Mouse (Mus musculus) T-cell, adult 66 days (primary cell): Measurements from ENCODE around the gene Ndufv1. TPM values are rescaled to one million over a fixed set of nuclear protein-coding genes. Genes with fewer than 3 reads are reported as not detected.

Experiments used
- total RNA-seq, 2 experiments: library from RNA; stranded (reverse); gene quantifications; 3 replicates in 1 of 2; 4 replicates in 1 of 2; pipeline ENCODE4 v1.2.4; 2023

Gene Ndufv1
- 10 to 100 TPM; 92.7 to 97.9 TPM for total RNA-seq

DNA sequence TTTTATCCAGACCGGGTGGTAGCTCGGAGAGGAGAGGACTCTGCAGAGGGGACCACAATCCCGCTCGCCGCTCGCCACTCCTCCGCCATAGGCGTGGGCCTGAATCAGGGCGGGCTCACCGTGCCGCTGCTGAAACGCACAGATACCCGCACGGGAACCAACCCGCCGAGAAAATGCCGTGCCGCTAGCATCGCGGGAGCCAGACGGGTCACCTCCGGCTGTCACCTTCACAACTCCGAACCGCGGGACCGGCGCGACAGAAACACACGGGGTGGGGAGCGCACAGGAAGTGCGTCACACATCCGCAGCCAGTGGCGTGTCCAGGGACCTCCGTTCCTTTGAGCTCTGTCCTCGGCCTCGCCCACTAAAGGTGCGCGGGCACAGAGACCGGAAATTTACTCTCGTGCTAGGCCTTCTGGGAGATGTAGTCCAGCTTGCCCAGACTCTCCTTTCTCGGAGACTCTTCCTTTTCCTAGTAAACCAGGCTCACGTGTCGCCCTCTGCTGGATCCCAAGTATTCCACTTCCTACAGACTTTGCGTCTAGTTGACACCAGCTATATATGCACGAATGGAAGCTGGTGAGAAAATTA, at the start of gene Ndufv1:
Gene Ndufv1 (minus strand): TSS at position 375 of the 591 bp plus-strand sequence.

DNA sequence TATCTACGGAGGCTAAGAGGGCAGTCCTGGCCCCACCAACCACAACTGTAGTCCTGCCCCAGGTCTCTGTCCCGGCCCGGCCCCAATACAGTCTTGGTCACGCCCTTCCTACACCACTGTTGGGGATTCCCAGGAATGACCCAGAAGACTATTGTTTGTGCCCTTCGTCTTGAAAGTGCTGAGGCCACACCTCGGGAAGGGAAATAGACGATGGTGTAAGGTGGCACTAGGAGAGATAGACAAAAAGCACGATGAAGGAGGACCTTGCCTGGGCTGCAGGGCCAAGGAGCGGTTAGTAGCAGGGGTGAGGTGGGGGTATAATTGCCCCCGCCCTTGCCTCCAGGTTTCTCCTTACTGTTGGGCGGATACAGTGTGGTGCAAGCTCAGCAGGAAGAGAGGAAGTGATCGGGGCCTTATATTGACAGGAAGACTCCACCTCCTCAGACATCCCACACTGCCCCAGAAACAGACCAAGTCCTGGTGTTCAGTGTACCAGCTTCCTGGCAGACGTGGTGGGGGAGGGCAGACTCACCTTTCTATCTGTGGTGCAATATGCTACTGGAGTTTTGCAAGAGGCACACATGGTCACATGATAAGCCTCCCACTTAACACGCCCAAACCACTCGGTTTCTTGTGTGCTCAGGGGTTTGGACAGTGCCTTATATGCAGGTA, 46.6 kb upstream of the Ndufv1 start, which contains the start of gene Gstp3:
Gene Gstp3 (minus strand): TSS at position 501 of the 672 bp plus-strand sequence.

DNA sequence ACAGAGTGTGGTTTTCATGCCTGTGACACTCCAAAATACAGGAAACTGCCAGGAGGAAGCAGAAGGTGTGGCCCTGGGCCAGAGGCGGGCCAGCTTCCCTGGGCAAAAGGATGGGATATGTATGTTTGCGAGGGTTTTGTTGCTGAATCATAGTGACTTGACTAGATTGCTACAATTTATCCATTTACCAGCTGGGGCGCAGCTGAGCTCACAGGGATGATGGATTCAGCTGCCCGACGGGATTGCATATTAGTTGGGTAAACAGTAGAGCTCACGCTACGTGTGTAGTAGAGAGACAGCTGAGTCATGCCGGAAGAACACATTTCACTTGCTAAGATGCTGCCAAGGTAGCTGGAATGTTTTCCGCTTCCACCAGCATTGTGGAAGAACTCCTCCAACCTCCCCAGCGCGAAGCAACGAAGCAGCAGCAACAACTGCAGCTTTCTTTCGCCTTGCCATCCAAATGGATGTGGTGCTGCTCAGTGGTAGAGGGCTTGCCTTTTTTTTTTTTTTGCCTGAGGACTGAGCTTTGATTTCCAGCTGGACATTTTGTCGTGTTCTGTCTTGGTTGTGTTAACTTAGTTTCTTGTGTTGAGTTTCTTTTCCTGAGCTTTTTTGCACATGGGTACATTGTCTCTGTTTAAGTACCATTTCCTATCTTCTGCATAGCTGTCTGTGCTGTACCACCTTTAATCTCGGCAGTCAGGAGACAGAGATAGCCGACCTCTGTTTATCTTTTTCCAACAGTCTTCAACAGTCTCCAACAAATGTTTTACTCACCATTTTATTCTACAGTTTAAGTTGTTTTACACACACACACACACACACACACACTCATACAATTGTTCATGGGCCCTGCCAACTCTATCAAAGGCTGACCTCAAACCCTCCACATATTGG, 33.6 kb upstream of the Ndufv1 start, which contains the start of gene Gstp2:
Gene Gstp2 (minus strand): TSS at position 58 of the 900 bp plus-strand sequence.

DNA sequence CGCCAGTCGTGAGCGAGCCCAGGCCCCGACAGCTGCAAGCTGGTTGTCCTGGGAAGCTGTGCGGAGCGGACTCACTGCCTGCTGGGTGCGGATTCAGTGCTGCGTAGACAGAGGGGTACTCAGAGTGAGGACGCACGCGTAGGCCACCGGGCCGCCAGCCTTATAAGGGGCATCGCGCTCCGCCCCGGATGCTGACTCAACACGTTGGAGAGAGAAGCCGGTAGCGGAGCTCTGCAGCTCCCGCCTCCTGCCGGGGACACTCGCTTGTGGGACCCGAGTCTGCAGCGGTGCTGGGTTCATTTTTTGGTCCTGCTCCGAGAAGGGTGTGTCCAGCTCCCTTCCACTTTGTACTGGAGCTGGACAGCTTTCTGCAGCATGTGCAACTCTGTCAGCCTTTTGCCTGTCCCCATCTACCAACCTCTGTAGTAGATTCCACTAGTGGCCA, 25.2 kb upstream of the Ndufv1 start, which contains the start of gene Gstp1:
Gene Gstp1 (minus strand): TSS at position 198 of the 445 bp plus-strand sequence.

DNA sequence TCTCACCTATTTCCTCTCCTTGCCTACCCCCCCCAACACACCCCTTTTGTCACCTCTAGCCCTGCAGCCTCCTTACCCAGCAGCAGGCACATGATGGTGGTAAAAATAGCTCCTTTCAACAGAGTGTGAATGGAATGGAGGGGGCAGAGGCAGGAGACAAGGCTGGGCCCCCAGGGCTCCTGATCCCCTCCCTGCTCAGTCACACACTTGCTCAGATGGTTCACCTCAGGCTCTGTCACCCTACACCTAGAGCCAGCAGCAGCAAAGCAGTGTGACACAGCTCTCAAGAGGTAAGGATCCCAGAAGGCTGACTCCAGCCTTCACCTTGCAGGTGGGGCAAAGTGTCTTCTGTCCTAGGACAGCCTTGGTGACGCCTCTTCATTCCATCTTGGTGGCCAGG, 9.5 kb downstream of the Ndufv1 start, which contains the start of gene Doc2g:
Gene Doc2g (plus strand): TSS at position 202 of the 400 bp plus-strand sequence.

DNA sequence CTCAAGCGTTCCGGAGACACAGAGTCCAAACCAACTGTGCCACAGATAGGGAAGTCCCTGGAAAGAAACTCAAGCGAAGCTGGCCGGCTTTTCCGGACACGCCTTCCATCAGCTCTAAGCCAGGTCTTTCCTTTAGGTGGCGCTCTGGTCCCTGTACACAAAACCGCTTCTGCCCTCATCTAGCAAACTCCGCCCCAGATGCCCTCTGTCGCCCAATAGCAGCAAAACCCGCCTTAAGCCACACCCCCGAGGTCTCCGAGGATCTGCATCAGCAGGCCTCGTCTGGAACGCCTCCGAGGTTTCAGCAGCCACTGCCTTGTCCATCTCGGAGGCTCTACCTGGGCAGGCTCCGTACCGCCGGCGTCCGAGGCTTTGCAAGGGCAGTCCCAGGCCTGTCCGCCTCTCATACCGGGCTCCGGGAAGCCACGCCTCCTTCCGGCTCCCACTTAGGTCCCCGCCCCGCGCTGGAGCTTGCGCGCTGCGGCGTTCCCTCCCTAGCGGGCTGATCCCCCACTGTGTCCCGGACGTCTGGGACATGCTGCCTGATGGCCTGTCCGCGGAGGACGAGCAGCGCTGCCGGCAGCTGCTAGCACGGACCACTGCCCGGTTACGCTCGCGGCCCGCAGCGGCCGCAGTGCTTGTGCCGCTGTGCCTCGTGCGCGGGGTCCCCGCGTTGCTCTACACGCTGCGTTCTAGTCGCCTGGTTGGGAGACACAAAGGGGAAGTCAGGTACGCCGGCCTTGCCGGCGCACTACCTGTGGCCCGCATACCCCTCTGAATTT, 12.3 kb downstream of the Ndufv1 start, which contains the start of the genes Nudt8 and Gm49405:
Gene Nudt8 (plus strand): TSS at position 462 of the 782 bp plus-strand sequence.
Gene Gm49405 (plus strand): TSS at position 508 of the 782 bp plus-strand sequence.

DNA sequence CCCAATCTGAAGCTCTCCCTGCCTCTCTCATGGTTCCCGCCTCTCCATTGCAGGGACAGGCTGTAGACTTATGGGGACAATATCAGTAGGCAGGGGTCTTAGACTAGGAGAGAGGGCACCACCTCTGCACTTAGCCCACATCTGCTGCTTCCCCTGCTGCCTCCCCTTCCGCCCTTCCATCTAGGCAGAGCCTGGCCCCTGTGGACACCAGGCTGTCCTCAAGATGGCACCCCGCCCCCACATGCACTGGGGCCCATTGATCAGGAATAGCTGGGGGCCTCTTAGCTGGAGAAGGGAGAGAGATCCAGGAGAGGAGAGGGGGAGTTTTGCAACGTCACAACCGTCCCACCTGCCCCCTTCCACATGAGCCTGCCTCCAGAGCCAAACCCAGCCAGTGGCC, 20.2 kb downstream of the Ndufv1 start, which contains the start of gene Tbx10:
Gene Tbx10 (plus strand): TSS at position 337 of the 400 bp plus-strand sequence.

DNA sequence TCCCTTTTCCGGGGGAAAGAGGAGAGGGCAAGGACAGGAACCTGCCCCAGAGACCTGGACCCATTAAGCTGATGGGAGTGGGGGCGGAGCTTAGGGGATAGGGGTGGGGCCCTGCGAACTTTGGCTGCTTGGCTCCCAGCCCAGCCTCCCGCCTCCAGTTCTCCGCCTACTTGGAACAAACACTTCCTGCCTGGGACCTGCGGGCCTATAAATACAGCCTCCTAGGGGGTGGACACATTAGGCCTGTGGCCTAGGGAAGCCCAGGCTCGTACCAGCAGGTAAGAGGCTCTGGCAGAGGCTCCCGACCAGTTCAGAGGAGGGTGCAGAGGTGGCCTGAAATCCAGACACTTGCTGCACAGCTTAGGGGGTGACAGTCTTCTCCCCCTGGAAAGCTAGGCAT, 26.3 kb downstream of the Ndufv1 start, which contains the start of gene Acy3:
Gene Acy3 (plus strand): TSS at position 237 of the 400 bp plus-strand sequence.

DNA sequence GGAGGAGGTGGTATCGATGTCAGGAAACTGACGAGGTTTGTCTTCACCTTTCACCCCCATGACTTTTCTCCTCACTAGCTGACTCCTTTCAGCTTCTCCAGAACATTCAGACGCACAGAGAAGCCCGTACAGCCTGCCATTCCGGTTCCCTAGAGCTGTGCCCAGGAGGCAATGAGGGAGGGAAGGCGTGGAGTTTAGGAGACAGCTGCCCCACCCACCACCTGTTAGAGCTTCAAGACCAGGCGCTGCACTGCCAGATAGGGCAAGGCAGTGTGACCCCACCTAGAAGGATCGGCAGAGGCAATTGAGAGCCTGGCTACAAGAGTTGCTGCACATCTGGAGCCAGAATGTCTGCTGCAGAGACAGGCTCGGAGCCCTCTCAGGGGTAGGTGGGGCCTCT, 40.4 kb downstream of the Ndufv1 start, which contains the start of gene Aldh3b2:
Gene Aldh3b2 (plus strand): TSS at position 100 of the 400 bp plus-strand sequence.

DNA sequence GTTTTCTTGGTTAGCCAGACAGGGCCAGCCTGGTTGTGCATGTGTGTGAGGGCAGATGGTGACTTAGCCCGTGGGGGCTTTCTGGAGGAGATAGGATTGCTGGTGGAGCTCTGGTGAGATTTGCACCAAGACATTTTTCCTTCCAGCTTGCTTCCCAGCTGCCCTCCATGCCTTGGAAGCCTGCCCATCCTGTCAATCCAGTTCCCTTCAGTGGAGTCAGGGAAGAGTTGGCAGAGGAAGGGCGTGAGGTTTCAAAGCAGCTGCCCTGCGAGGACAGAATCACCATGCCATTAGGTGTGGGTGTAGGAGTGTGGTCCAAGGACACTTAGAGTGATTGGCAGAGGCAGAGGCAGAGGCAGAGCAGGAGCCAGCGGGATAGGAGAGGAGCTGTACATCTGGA, 54.1 kb downstream of the Ndufv1 start, which contains the start of gene Aldh3b3:
Gene Aldh3b3 (plus strand): TSS at position 176 of the 400 bp plus-strand sequence.

Other genes starting within 250 kb of the Ndufv1 start
- 100 to 1,000 TPM; 143 to 147 TPM for gene Kmt5b, start 245.4 kb downstream of the Ndufv1 start, total RNA-seq
- 10 to 100 TPM; 45.6 to 87.1 TPM for gene Chka, start 161.0 kb downstream of the Ndufv1 start, total RNA-seq
- gene Tcirg1, start 105.7 kb downstream of the Ndufv1 start, total RNA-seq: 10 to 100 TPM; 69.9 to 85.2 TPM
- 10 to 100 TPM; 55.5 to 58.7 TPM for gene Ndufs8, start 100.0 kb downstream of the Ndufv1 start, total RNA-seq
- gene Aldh3b1, start 83.0 kb downstream of the Ndufv1 start, total RNA-seq: under 1 TPM; 0.59 to 0.76 TPM
- gene Unc93b1, start 77.6 kb downstream of the Ndufv1 start, total RNA-seq: 10 to 100 TPM; 15.1 to 18.0 TPM
- gene Aldh3b3, start 54.2 kb downstream of the Ndufv1 start, total RNA-seq: not detected
- gene Aldh3b2, start 40.5 kb downstream of the Ndufv1 start, total RNA-seq: not detected
- gene Acy3, start 26.2 kb downstream of the Ndufv1 start, total RNA-seq: not detected
- gene Tbx10, start 20.1 kb downstream of the Ndufv1 start, total RNA-seq: not detected
- gene Nudt8, start 12.2 kb downstream of the Ndufv1 start, total RNA-seq: 1 to 10 TPM; 5.1 to 8.8 TPM
- gene Gm49405, start 12.2 kb downstream of the Ndufv1 start, total RNA-seq: 1 to 10 TPM; 1.2 to 1.4 TPM
- gene Doc2g, start 9.5 kb downstream of the Ndufv1 start, total RNA-seq: 1 to 10 TPM; 3.3 to 3.8 TPM
- 100 to 1,000 TPM; 219 to 238 TPM for gene Gstp1, start 25.2 kb upstream of the Ndufv1 start, total RNA-seq
- gene Gstp2, start 33.2 kb upstream of the Ndufv1 start, total RNA-seq: 10 to 100 TPM; 26.7 to 30.7 TPM
- 10 to 100 TPM; 28.7 to 37.1 TPM for gene Gstp3, start 46.8 kb upstream of the Ndufv1 start, total RNA-seq
- not detected for gene Cabp2, start 68.8 kb upstream of the Ndufv1 start, total RNA-seq
- gene Cdk2ap2, start 84.4 kb upstream of the Ndufv1 start, total RNA-seq: 100 to 1,000 TPM; 166 to 171 TPM
- 100 to 1,000 TPM; 322 TPM for gene Pitpnm1, start 87.2 kb upstream of the Ndufv1 start, total RNA-seq
- 100 to 1,000 TPM; 144 to 147 TPM for gene Aip, start 113.1 kb upstream of the Ndufv1 start, total RNA-seq
- gene Gpr152, start 127.0 kb upstream of the Ndufv1 start, total RNA-seq: 1 to 10 TPM in 1 of 2 experiments, under 1 TPM in 1; 0.99 to 1.7 TPM
- not detected for gene Cabp4, start 131.2 kb upstream of the Ndufv1 start, total RNA-seq
- 100 to 1,000 TPM; 127 to 139 TPM for gene Coro1b, start 135.8 kb upstream of the Ndufv1 start, total RNA-seq
- 100 to 1,000 TPM; 313 to 348 TPM for gene Ptprcap, start 140.8 kb upstream of the Ndufv1 start, total RNA-seq
- 10 to 100 TPM; 34.8 to 49.8 TPM for gene Rps6kb2, start 150.5 kb upstream of the Ndufv1 start, total RNA-seq
- gene Carns1, start 162.7 kb upstream of the Ndufv1 start, total RNA-seq: 10 to 100 TPM; 68.8 to 73.6 TPM
- gene Tbc1d10c, start 178.5 kb upstream of the Ndufv1 start, total RNA-seq: 100 to 1,000 TPM; 292 to 316 TPM
- gene Ppp1ca, start 179.3 kb upstream of the Ndufv1 start, total RNA-seq: 100 to 1,000 TPM; 386 to 415 TPM
- gene Rad9a, start 188.9 kb upstream of the Ndufv1 start, total RNA-seq: 10 to 100 TPM; 46.6 to 54.9 TPM
- 100 to 1,000 TPM; 139 to 167 TPM for gene Clcf1, start 201.4 kb upstream of the Ndufv1 start, total RNA-seq
- gene AC109138.7, start 201.6 kb upstream of the Ndufv1 start, total RNA-seq: not detected
- gene Pold4, start 219.1 kb upstream of the Ndufv1 start, total RNA-seq: 10 to 100 TPM; 50.8 to 51.4 TPM